Mouse (Mus musculus) regulatory T cell (primary cell): ENCODE results near the gene Olfr1408.

Experiments used
- in situ Hi-C: fragments of 300-600 bp; cut with MboI, MseI; formaldehyde crosslinking; loops from one replicate; pipeline ENCODE4 v1.15.1; 2025; ENCODE audit warnings: high pct_unique_total_duplicates

Olfr1408 gene

GRCm38 (mm10) chr1:173137274-173137673, at the start of gene Olfr1408:
Olfr1408 (minus strand) TSS chr1:173137374.
- in situ Hi-C loops, result no loop called here

- in situ Hi-C loops, result no loop called here
These were observed 37.1 kb upstream of the Olfr1408 start for GRCm38 (mm10) chr1:173174154-173174842.
